Mouse (Mus musculus) cerebral cortex, adult 2 months (tissue): ENCODE measurements around the gene Lamc3.

Source experiments
- WGBS: fragments of 180-500 bp; shearing (Covaris S2); methylation state at CpG from one replicate; pipeline ENCODE4 v1.1.7; 2018; 5-methylcytosine and 5-hydroxymethylcytosine counted together

Gene Lamc3

DNA sequence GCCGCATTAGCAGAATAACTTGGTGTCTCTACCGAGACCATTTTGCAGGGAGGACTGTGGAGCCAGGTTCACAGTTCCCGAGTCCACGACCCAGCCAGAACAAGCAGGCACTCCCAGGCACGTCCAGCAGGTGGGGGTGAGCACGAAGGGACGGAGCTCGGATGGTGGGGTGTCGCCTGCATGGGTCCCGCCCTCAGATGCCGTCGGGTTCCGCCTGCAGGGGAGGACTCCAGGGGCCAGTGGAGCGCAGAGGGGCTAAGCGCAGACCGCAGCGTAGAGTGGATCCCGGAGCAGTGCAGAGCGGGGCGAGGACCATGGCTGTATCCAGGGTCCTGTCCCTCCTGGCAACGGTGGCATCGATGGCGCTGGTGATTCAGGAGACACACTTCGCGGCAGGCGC, at the start of gene Lamc3:
Lamc3 (plus strand) TSS at position 262 of the 400 bp plus-strand sequence.
- 19% methylated on average over 26 of the region's 26 CpGs for WGBS

DNA sequence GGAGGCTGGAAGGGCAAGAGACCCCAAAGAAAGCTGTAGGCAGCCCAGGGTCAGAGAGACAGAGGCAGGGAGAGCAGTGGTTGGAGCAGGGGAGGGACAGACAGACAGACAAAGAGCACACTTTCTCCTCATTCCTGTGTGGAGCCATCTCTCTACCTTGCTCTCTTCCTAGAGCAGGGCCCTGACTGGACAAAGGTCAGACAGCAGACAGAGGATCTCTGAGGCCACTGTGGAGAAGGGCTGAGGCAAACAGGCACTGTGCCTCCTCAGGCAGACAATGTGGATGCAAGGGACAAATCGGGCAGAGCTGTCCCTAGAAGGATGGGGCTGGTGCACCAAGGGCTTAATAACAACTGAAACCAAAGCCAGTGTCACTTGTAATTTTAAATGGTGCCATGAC, 48.2 kb upstream of the Lamc3 start:
- 74% methylated on average over 1 of the region's 1 CpGs for WGBS

- 20% methylated on average over 10 of the region's 10 CpGs for WGBS
Measured at GRCm38 (mm10) chr2:31844729-31845136, 42.4 kb upstream of the Lamc3 start.

- 1% methylated on average over 26 of the region's 26 CpGs for WGBS
Measured at GRCm38 (mm10) chr2:31845512-31845895, 41.6 kb upstream of the Lamc3 start.

DNA sequence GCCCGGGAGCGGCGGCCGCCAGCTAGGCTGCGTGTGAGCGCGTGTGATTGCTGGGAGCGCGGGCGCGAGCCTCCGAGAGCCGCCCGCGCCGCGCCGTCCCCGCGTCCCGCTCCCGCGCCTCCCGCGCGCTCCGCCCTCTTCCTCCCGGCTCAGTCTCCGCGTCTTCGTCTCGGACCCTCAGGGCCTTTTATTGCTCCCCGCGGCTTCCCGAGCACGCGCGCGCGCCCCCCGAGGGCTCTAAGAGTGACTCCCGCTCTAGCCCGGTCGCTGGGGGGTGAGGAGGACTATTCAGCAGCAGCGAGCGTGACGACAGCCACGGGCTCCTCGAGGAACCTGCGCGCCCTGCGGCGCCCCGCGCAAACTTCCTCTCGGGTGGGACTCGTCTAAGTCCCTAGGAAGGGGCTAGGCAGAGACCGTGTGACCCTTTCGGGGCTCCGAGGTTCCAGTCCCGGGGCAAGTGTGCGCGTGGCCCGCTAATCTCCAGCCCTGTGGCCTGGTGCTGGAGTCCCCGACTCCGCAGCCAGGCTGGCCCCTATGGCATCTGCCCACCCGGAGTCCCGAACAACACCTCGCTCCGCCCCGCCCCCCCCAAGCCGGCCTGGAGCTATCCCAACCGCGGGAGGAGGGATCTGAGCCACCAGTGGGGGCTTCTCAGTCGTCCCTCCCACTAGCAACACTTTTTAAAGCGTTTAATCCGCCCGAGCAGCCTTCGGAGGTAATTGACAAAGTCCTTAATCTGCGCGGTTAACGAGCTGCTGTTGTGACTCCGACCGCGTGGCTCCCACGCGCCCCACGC, 41.0 kb upstream of the Lamc3 start, which contains the start of gene Fibcd1:
Fibcd1 (minus strand) TSS at position 110 of the 796 bp plus-strand sequence.
- under 1% methylated on average over 87 of the region's 88 CpGs for WGBS

DNA sequence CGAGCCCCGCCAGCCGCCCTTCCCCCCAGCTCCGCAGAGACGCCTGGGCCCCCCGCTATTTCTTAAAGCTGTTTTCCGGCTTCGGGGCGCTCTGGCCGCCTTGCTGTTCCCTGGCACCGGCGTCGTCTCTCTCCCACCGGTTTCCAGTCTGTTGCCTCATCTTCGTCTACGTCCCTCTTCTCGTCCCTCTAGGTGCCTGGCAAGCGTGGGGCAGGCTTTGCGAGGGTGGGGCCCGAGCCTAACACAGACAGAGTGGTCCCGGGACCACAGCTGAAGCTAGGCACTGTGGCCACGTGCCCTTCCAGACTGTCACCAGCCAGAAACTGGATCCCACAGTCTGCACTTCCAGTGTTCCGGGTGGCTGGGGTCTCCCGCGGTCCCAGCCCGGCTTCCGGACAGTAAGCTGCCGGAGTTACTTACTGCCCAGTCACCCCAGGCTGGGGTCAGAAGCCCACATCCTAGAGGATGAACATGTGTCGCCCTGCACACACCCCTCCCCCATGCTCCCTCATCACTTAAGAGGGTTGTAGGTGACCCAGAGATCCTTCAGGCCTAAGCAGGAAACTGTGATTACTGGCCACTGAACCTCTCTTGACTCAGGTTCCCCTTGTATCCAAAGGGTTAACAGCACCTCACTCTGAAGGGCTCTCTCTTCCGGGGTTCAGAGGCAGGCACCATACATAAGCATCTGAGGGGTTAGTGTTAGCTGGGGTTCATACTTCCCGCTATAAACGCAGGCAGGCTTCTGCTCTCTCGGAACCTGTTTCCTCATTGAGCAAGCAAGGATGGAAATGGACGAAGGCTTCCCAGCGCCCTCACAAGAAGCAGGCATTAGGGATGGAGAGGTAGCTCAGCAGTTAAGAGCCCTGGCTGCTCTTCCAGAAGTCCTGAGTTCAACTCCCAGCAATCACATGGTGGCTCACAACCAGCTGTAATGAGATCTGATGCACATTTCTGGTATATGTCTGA, 40.1 kb upstream of the Lamc3 start:
- 10% methylated on average over 35 of the region's 35 CpGs for WGBS

DNA sequence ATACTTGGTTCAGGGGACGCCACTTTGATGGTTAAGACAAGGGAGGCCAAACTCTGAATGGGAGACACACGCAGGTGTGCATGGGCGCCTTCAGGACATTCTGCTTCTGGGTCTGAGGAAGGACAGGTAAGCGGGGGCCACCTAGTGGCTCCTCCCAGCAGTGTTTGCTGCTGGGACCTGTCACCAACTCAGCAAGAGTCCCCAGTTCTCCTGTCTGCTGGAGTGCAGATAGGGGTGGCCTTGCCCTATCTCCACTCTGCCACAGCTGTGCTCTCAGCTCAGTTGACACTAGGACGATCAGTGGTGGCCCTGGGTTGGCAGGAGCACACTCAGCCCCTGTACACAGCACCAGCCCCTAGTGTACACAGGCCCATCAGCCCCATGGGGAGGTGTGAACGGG, 39.2 kb upstream of the Lamc3 start:
- 56% methylated on average over 6 of the region's 6 CpGs for WGBS

- WGBS = 31% methylated on average over 12 of the region's 12 CpGs
Measured at GRCm38 (mm10) chr2:31850141-31850540, 37.0 kb upstream of the Lamc3 start.

DNA sequence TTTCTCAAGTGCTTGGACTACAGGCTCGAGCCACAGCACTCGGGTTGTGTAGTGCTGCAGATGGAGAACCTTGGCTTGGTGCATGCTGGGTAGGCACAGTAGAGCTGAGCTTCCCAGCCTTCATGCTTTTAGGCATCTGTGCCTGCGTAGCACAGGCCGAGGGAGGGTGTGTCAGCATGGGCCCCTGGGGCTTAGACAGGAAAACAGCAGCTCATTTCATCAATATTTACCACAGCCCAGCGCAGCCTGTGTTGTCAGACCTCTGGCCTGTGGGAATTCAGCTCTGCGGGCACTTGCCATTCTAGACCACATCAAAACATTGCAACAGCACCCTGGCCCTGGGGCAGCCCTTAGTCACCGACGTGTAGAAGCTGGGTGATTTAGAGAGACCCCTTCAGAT, 31.1 kb upstream of the Lamc3 start:
- 87% methylated on average over 8 of the region's 8 CpGs for WGBS

- 56% methylated on average over 6 of the region's 6 CpGs for WGBS
Measured at GRCm38 (mm10) chr2:31857180-31857579, 29.9 kb upstream of the Lamc3 start.

DNA sequence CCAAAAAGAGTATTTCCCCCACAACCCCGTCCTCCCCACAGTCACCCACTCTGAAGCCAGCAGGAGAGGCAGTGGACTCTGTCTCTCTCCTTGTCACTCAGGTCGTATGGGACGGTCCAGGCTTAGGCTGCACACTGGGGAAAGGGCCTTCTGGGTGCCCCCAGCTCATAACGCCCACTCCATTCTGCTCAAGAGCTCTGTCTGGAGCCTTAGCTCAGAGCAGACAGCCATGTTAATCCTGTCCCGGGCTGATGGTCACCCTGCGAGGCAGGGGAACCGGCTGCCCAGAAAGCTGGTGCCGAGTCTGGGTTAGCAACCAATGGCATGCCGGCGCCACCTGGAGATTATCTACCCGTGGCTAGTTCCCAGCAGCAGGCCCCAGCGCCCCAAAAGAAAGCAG, 28.6 kb upstream of the Lamc3 start:
- 51% methylated on average over 12 of the region's 12 CpGs for WGBS

DNA sequence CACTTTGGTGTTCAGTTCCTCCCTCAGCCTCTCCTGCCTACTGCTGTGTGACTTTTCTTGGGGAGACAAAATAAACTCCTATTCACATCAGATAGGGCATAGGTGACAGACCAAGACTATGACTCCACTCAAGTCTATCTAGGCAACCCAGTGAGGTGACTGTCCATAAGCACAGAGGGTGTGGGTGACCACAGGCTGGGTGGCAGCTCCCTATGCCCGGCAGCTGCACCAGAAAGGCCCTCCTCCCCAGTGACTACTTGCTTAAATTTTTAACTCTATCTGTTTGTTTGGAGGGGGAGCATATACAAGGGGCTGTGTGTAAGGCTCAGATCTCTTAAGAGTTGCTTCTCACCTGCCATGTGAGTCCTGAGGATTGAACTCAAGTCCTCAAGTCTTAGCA, 24.2 kb upstream of the Lamc3 start:
- 62% methylated on average over 1 of the region's 1 CpGs for WGBS

DNA sequence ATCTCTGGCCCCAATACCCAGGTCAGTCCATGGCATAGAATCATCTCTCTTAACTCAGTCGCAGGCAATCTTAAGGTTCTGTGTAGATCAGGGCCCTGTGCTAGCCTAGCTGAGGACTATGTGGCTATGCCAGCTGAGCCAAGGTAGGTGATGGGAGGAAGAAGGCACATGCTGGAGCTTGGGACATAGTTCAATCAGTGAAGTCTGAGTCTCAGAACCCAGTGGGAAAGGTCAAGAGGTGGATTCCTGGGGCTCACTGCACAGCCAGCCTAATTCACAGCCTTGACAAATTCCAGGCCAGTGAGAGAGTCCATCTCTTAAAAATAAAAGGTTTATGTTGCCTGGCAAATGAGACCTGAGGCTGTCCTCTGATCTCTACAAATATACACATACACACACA, 23.3 kb upstream of the Lamc3 start:
- WGBS = 82% methylated on average over 1 of the region's 1 CpGs

DNA sequence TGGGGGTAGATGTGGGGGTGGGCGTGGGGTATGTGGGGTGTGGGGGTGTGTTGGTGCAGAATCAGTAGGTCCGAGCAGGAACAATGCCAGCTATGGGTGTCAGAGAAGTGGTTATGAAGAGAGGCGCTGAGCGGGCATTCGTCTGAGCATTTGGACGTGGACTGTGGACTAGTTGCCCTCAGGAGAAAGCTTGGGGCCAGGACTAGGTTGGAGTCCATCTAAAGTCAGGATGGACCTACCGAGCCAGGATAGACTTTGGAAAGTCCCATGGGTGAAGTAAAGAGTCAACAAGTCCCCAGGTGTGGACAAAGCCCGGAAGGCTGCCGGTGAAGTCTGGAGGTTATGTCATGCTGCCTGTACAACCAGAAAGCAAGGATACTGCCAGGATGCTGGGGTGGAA, 22.2 kb upstream of the Lamc3 start:
- WGBS = 95% methylated on average over 9 of the region's 9 CpGs

- WGBS = 75% methylated on average over 4 of the region's 4 CpGs
Measured at GRCm38 (mm10) chr2:31865322-31865721, 21.8 kb upstream of the Lamc3 start.

DNA sequence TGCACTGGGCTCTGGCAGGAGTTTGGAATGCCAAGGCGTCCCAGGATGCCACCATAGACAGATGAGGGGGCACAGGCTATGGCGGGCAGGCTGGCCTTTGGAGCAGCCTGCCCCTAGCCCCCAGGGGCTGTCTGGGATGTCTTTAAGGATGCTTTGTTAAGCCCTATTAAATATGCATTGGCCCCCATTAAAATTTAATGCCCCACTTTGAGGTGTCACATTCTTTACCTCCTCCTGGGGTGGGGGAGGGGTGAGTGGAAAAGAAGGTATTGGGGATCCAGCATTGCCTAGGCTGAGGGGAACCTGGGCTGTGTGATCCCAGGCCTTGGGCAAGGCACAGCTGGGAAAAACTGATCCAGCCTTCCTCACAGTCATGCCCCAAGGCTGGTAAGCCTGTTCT, 21.3 kb upstream of the Lamc3 start:
- WGBS = 70% methylated on average over 2 of the region's 2 CpGs

- WGBS = 92% methylated on average over 8 of the region's 8 CpGs
Measured at GRCm38 (mm10) chr2:31867773-31868537, 19.1 kb upstream of the Lamc3 start.

DNA sequence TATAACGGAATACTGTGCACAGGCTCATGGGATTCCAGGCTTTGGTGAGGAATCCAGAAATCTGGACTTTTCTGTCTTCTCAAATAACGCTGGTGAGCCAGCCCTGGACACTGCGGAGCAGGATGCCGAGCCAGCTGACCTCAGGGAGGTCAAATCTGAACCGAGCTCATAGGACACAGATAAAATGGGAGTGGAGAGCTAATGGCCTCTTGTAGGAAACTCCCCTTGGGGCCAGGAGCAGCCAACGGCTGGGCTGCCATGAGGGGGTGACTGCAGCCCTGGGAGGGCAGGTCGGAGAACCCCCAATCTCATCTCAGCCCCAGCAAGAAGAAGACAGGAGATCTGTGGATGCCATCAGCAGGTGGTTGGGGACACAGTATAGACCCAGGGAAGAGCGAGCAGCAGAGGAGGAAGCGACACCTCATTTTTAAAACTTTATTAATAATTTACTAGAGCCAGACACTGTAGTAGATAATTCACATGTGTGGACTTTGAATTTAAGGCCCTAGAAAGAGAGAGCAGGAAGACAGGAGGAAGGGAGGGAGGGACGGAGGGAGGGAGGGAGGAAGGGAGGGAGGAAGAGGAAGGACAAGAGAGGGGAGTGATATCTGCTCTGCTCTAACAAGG, 18.4 kb upstream of the Lamc3 start:
- 81% methylated on average over 10 of the region's 10 CpGs for WGBS

DNA sequence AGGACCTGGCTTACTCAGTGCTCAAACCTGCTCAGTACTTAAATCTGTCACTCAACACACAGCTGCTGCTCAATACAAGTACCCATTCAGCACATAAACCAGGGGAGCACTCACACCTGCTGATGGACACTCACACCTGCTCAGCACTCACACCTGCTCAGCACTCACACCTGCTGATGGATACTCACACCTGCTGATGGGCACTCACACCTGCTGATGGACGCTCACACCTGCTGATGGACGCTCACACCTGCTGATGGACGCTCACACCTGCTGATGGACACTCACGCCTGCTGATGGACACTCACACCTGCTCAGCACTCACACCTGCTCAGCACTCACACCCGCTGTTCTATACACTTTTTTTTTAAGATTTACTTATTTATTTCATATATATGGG, 17.4 kb upstream of the Lamc3 start:
- WGBS = 93% methylated on average over 5 of the region's 5 CpGs

DNA sequence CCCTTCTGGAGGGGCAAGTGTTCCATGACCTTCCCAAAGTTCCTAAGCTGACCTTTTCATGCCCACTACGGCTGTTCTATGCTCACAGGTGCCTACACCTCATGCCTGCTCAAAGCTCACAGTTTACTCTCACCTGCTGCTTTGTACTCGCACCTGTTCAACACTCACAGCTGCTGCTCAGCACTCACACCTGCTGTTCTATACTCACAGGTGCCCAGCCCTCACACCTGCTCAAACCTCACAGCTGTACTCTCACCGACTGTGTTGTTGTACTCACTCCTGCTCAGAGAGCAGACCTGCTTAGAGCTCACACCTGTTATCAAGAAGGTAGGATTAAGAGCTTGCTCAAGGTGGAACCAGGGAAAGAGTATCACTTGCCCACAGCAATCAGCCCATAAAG, 16.4 kb upstream of the Lamc3 start:
- 77% methylated on average over 3 of the region's 3 CpGs for WGBS

DNA sequence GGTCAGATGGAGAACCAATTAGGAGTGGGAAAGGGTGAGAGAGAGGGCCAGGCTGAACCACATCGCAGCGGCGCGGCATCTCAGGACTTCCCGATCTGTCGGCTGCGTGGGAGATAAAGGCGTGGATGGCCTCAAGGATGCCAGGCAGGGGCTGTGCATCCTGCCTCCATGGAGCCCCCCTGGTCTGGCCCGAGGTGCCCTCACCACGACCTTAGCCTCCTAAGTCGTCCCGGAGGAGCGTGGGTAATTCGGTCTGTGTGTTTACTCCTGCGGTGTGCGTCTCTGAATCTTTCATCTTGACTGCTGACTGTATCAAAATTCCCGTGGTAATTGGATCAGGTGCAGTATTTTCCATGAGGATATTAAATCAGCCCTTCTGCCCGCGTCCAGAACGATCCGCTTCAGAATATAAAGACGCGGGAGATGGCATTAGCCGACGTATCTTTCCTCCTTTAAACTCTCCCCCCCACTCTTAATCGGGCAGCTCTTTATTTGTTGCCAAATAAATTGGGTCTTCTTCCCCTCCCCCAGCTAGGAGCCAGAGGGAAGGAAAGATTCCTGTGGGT, 12.7 kb upstream of the Lamc3 start:
- WGBS = 71% methylated on average over 26 of the region's 26 CpGs
